Mouse (Mus musculus) right cerebral cortex, postnatal 36 days (tissue): ENCODE data around the gene Zcchc24.

Experiments used
- DNase-seq, 2 experiments: peaks; one replicate each; pipeline ENCODE4 v3.0.0; 2022; ENCODE audit warnings: low spot score in 2 of 2, mixed read lengths in 1 of 2

The Zcchc24 gene

DNA sequence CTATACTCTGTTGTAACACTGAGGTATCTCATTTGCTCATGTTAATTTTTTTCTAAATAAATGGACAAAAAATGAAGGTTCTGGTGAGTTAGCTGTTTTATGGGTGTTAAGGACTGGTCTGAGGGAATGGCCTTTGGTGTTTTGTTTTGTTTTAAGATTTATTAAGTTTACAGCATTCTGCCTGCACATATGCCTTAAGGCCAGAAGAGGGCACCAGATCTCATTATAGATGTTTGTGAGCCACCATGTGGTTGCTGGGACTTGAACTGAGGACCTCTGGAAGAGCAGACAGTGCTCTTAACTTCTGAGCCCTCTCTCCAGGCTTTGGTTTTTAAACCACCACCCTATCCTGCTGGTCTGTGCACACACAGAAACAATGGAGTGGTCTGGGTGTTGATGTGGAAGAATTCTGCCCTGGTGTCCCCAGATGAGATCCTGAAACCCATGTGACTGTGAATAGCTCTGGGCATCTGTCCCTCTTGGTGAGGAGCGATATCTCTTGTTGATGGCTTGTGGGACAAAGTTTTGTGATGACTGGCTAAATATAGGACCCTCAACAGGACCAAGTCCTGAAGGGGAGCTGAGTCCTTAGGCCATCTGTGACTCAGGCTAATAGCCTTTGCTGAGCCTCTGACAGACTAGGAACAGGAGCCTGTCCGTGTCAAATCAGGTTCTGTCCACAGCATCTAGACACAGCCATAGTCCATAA lies 102.0 kb downstream of the Zcchc24 start:
- DNase-seq, result no peak

GRCm38 (mm10) chr14:25665314-25665970 lies 103.4 kb downstream of the Zcchc24 start:
- no peak for DNase-seq

GRCm38 (mm10) chr14:25664310-25664695 lies 104.5 kb downstream of the Zcchc24 start:
- DNase-seq, result no peak

- no peak for DNase-seq
These were observed 105.1 kb downstream of the Zcchc24 start for GRCm38 (mm10) chr14:25663649-25664309.
